Mouse (Mus musculus): ENCODE measurements around the gene Efcab14. TPM values are rescaled to one million over a fixed set of nuclear protein-coding genes. Genes with fewer than 3 reads are reported as not detected.
A peak's percentile ranks its signal among the peaks of the same experiment; 100 is the strongest.

Efcab14 gene
- polyA plus RNA-seq, 1 experiment from 2014 or later: 16.3 TPM

DNA sequence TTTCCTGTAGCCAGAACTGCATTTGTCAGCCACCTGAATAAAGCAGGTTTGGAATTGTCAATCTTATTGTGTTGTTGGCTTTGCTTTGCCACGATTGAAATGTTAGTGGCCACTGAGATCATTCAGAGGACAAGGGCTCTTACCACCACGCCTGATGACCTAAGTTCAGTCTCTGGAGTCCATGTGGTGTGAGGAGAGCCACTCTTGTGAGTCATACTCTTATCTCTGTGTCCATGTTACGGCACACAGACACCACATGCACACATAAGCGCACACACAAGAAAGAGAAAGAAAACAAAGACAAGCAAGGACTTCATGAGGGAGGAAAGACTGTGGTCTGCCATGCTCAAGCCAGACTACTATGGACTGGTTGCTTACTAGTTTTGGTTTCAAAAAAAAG lies 5.6 kb downstream of the Efcab14 start:
- Histone ChIP-seq H3K9ac (ENCODE audit: low read length) (no peak overlapping the region), H3K9me3 (ENCODE audit: control insufficient read depth, low read length) (no peaks in the 10 kb centered on the region), H3K27me3 (ENCODE audit: control insufficient read depth, insufficient read depth, low read length) (no peaks in the 10 kb centered on the region), H3K4me2 (replicated peaks; ENCODE audit: low read depth) (no peak overlapping the region), H3K4me3 (ENCODE audit: low read depth, low read length) (no peak overlapping the region), H3K27ac (replicated peaks) (no peak overlapping the region), H3K36me3 (ENCODE audit: control insufficient read depth, insufficient read depth, low read length) (no peaks in the 10 kb centered on the region; the same call in 1 of the 2 replicates), H3K4me1 (replicated peaks; ENCODE audit: control insufficient read depth, insufficient read depth) (peaks cover 5% of the 10 kb centered on the region)
- ATAC-seq (ENCODE audit: low FRiP score, low TSS enrichment) (peak; percentile 84), DNase-seq (ENCODE audit: low spot score) (no peak)
- no peak for TF ChIP-seq CTCF (IDR thresholded peaks at IDR 0.05; ENCODE audit: low read depth)
- no peak for TF ChIP-seq EP300 (optimal IDR thresholded peaks at IDR 0.05)
- WGBS: 74% methylated on average over 4 of the region's 4 CpGs

- H3K9me3 ChIP-seq (ENCODE audit: control insufficient read depth, low read length): no peaks in the 10 kb centered on the region
- no peak overlapping the region for H3K4me3 ChIP-seq (ENCODE audit: low read depth, low read length)
- no peak overlapping the region for H3K9ac ChIP-seq (ENCODE audit: low read length)
- DNase-seq (ENCODE audit: low spot score): no peak
- no peak overlapping the region for H3K4me2 ChIP-seq (replicated peaks; ENCODE audit: low read depth)
- no peak for TF ChIP-seq CTCF (IDR thresholded peaks at IDR 0.05; ENCODE audit: low read depth)
- no peak for TF ChIP-seq EP300 (optimal IDR thresholded peaks at IDR 0.05)
- 52% methylated on average over 1 of the region's 1 CpGs for WGBS
- H3K4me1 ChIP-seq (replicated peaks; ENCODE audit: control insufficient read depth, insufficient read depth): no peaks in the 10 kb centered on the region
- H3K27ac ChIP-seq (replicated peaks): no peak overlapping the region
- H3K36me3 ChIP-seq (ENCODE audit: control insufficient read depth, insufficient read depth, low read length): peaks cover 2% of the 10 kb centered on the region; the same call in 1 of the 2 replicates
- no peak for ATAC-seq (ENCODE audit: low FRiP score, low TSS enrichment)
- no peaks in the 10 kb centered on the region for H3K27me3 ChIP-seq (ENCODE audit: control insufficient read depth, insufficient read depth, low read length)
Measured at GRCm38 (mm10) chr4:115748181-115748580, 10.6 kb downstream of the Efcab14 start.

GRCm38 (mm10) chr4:115749336-115749735 lies 11.8 kb downstream of the Efcab14 start:
- H3K4me2 ChIP-seq (replicated peaks; ENCODE audit: low read depth): no peak overlapping the region
- H3K36me3 ChIP-seq (ENCODE audit: control insufficient read depth, insufficient read depth, low read length): peaks cover 2% of the 10 kb centered on the region; the same call in 1 of the 2 replicates

GRCm38 (mm10) chr4:115754101-115754500 lies 16.6 kb downstream of the Efcab14 start:
- H3K9ac ChIP-seq (ENCODE audit: low read length): no peak overlapping the region
- no peaks in the 10 kb centered on the region for H3K9me3 ChIP-seq (ENCODE audit: control insufficient read depth, low read length)
- no peaks in the 10 kb centered on the region for H3K27me3 ChIP-seq (ENCODE audit: control insufficient read depth, insufficient read depth, low read length)
- no peak overlapping the region for H3K27ac ChIP-seq (replicated peaks)
- no peak for TF ChIP-seq CTCF (IDR thresholded peaks at IDR 0.05; ENCODE audit: low read depth)
- no peak for TF ChIP-seq EP300 (optimal IDR thresholded peaks at IDR 0.05)
- 93% methylated on average over 3 of the region's 3 CpGs for WGBS
- no peak overlapping the region for H3K4me2 ChIP-seq (replicated peaks; ENCODE audit: low read depth)
- no peak for ATAC-seq (ENCODE audit: low FRiP score, low TSS enrichment)
- H3K4me3 ChIP-seq (ENCODE audit: low read depth, low read length): no peak overlapping the region
- H3K36me3 ChIP-seq (ENCODE audit: control insufficient read depth, insufficient read depth, low read length): peaks cover 3% of the 10 kb centered on the region; the same call in 1 of the 2 replicates
- DNase-seq (ENCODE audit: low spot score): no peak
- H3K4me1 ChIP-seq (replicated peaks; ENCODE audit: control insufficient read depth, insufficient read depth): no peaks in the 10 kb centered on the region

More at GRCm38 (mm10) chr4:115749336-115749735, 11.8 kb downstream of the Efcab14 start:
- no peaks in the 10 kb centered on the region for H3K9me3 ChIP-seq (ENCODE audit: control insufficient read depth, low read length)
- H3K27me3 ChIP-seq (ENCODE audit: control insufficient read depth, insufficient read depth, low read length): no peaks in the 10 kb centered on the region
- ATAC-seq (ENCODE audit: low FRiP score, low TSS enrichment) (no peak), DNase-seq (ENCODE audit: low spot score) (no peak)
- H3K27ac ChIP-seq (replicated peaks): no peak overlapping the region
- H3K9ac ChIP-seq (ENCODE audit: low read length): no peak overlapping the region
- 76% methylated on average over 1 of the region's 1 CpGs for WGBS
- H3K4me3 ChIP-seq (ENCODE audit: low read depth, low read length): no peak overlapping the region
- no peaks in the 10 kb centered on the region for H3K4me1 ChIP-seq (replicated peaks; ENCODE audit: control insufficient read depth, insufficient read depth)
- TF ChIP-seq EP300 (optimal IDR thresholded peaks at IDR 0.05) (no peak), CTCF (IDR thresholded peaks at IDR 0.05; ENCODE audit: low read depth) (no peak)

- Histone ChIP-seq H3K9ac (ENCODE audit: low read length) (no peak overlapping the region), H3K4me3 (ENCODE audit: low read depth, low read length) (no peak overlapping the region), H3K4me1 (replicated peaks; ENCODE audit: control insufficient read depth, insufficient read depth) (no peaks in the 10 kb centered on the region), H3K27ac (replicated peaks) (no peak overlapping the region), H3K4me2 (replicated peaks; ENCODE audit: low read depth) (no peak overlapping the region), H3K27me3 (ENCODE audit: control insufficient read depth, insufficient read depth, low read length) (no peaks in the 10 kb centered on the region), H3K9me3 (ENCODE audit: control insufficient read depth, low read length) (no peaks in the 10 kb centered on the region), H3K36me3 (ENCODE audit: control insufficient read depth, insufficient read depth, low read length) (peaks cover 7% of the 10 kb centered on the region; the same call in 1 of the 2 replicates)
- TF ChIP-seq CTCF (IDR thresholded peaks at IDR 0.05; ENCODE audit: low read depth) (peak; percentile 35), EP300 (optimal IDR thresholded peaks at IDR 0.05) (no peak)
- ATAC-seq (ENCODE audit: low FRiP score, low TSS enrichment) (no peak), DNase-seq (ENCODE audit: low spot score) (no peak)
- WGBS: 95% methylated on average over 1 of the region's 1 CpGs
Measured at GRCm38 (mm10) chr4:115754851-115755250, 17.3 kb downstream of the Efcab14 start.

- Histone ChIP-seq H3K4me3 (ENCODE audit: low read depth, low read length) (no peak overlapping the region), H3K9ac (ENCODE audit: low read length) (no peak overlapping the region), H3K4me2 (replicated peaks; ENCODE audit: low read depth) (no peak overlapping the region), H3K27ac (replicated peaks) (no peak overlapping the region), H3K36me3 (ENCODE audit: control insufficient read depth, insufficient read depth, low read length) (peaks cover 15% of the 10 kb centered on the region), H3K9me3 (ENCODE audit: control insufficient read depth, low read length) (no peaks in the 10 kb centered on the region), H3K27me3 (ENCODE audit: control insufficient read depth, insufficient read depth, low read length) (no peaks in the 10 kb centered on the region), H3K4me1 (replicated peaks; ENCODE audit: control insufficient read depth, insufficient read depth) (no peaks in the 10 kb centered on the region)
- ATAC-seq (ENCODE audit: low FRiP score, low TSS enrichment) (no peak), DNase-seq (ENCODE audit: low spot score) (no peak)
- TF ChIP-seq EP300 (optimal IDR thresholded peaks at IDR 0.05) (no peak), CTCF (IDR thresholded peaks at IDR 0.05; ENCODE audit: low read depth) (no peak)
- 39% methylated on average over 3 of the region's 3 CpGs for WGBS
Measured at GRCm38 (mm10) chr4:115761206-115761605, 23.7 kb downstream of the Efcab14 start.

All from stomach, postnatal 0 days (tissue).